Mouse (Mus musculus) neural tube, embryonic 13.5 days (tissue): ENCODE results near the gene Jup. TPM values are rescaled to one million over a fixed set of nuclear protein-coding genes. Genes with fewer than 3 reads are reported as not detected.

Experiments
- ATAC-seq: fragments of 200-750 bp; cut with Nextera tagmentation; 2 replicates; pipeline ENCODE4 v1.8.0; 2017; ENCODE audit warnings: low read depth, mild to moderate bottlenecking, moderate TSS enrichment, moderate library complexity
- H3K27ac ChIP-seq: fragments of 300-500 bp; sonication (generic); replicated peaks from 2 replicates; pipeline ENCODE4 v1.5.1; 2015; ENCODE audit warnings: moderate library complexity, mild to moderate bottlenecking, inconsistent platforms
- H3K27me3 ChIP-seq: fragments of 300-500 bp; sonication (generic); 2 replicates; pipeline ENCODE4 v1.6.1; 2015; ENCODE audit warnings: mild to moderate bottlenecking, inconsistent platforms
- H3K36me3 ChIP-seq: fragments of 300-500 bp; sonication (generic); 2 replicates; pipeline ENCODE4 v1.6.1; 2015; ENCODE audit warnings: mild to moderate bottlenecking, inconsistent platforms
- H3K4me1 ChIP-seq: fragments of 300-500 bp; sonication (generic); replicated peaks from 2 replicates; pipeline ENCODE4 v1.6.1; 2015; ENCODE audit warnings: inconsistent platforms
- H3K4me2 ChIP-seq: fragments of 300-500 bp; sonication (generic); 2 replicates; pipeline ENCODE4 v1.6.1; 2015; ENCODE audit warnings: inconsistent platforms, mild to moderate bottlenecking, moderate library complexity
- H3K4me3 ChIP-seq: fragments of 300-500 bp; sonication (generic); 2 replicates; pipeline ENCODE4 v1.5.1; 2015; ENCODE audit warnings: mild to moderate bottlenecking, inconsistent platforms
- H3K9ac ChIP-seq: fragments of 300-500 bp; sonication (generic); 2 replicates; pipeline ENCODE4 v1.6.1; 2015; ENCODE audit warnings: moderate library complexity, mild to moderate bottlenecking, inconsistent platforms
- H3K9me3 ChIP-seq: fragments of 300-500 bp; sonication (generic); 2 replicates; pipeline ENCODE4 v1.6.1; 2016; ENCODE audit warnings: inconsistent platforms
- WGBS: fragments of 180-500 bp; shearing (Covaris S2); methylation state at CpG from one replicate; pipeline ENCODE4 v1.1.7; 2015; 5-methylcytosine and 5-hydroxymethylcytosine counted together
- polyA plus RNA-seq: library from polyadenylated mRNA; unstranded; fragments of >200 nt; fragmentation: Nextera tagmentation; extraction: Ambion mirVana; gene quantifications from 2 replicates; pipeline ENCODE4 v1.2.1, GENCODE M21; 2015

Gene Jup
- polyA plus RNA-seq, 1 experiment from 2014 or later: 94.4 TPM

- H3K27ac ChIP-seq: no peak overlapping the region
- 0 out of 2 replicates have a peak, but pooled peaks cover 3% of the 10 kb centered on the region for H3K4me1 ChIP-seq
- 90% methylated on average over 7 of the region's 7 CpGs for WGBS
- H3K27me3 ChIP-seq: no peaks in the 10 kb centered on the region
- H3K9ac ChIP-seq: no peak overlapping the region
- H3K9me3 ChIP-seq: no peaks in the 10 kb centered on the region
- H3K4me2 ChIP-seq: no peak overlapping the region
- no peak overlapping the region for H3K4me3 ChIP-seq
- H3K36me3 ChIP-seq: peaks cover 5% of the 10 kb centered on the region; the same call in 1 of the 2 replicates
- ATAC-seq: no peak
These were observed 26.3 kb upstream of the Jup start for GRCm38 (mm10) chr11:100423836-100424235.

- Histone ChIP-seq H3K9ac (no peak overlapping the region), H3K27ac (no peak overlapping the region), H3K4me2 (no peak overlapping the region), H3K9me3 (no peaks in the 10 kb centered on the region), H3K4me3 (no peak overlapping the region), H3K27me3 (peaks cover 5% of the 10 kb centered on the region), H3K36me3 (0 out of 2 replicates have a peak, but pooled peaks cover 3% of the 10 kb centered on the region), H3K4me1 (no peaks in the 10 kb centered on the region)
- no peak for ATAC-seq
- 55% methylated on average over 8 of the region's 8 CpGs for WGBS
These were observed 24.0 kb upstream of the Jup start for GRCm38 (mm10) chr11:100421537-100421936.

GRCm38 (mm10) chr11:100414914-100415822, 17.6 kb upstream of the Jup start, which contains the start of gene Fkbp10:
Gene Fkbp10 (plus strand): TSS chr11:100415697.
- H3K4me3 ChIP-seq: peak within 1 kb of the TSS; percentile 63
- peak within 1 kb of the TSS; percentile 79 for H3K9ac ChIP-seq
- H3K4me1 ChIP-seq: peaks cover 41% of the 10 kb centered on the region
- peaks cover 32% of the 10 kb centered on the region for H3K27me3 ChIP-seq
- 1% methylated on average over 31 of the region's 31 CpGs for WGBS
- H3K36me3 ChIP-seq: no peaks in the 10 kb centered on the region
- ATAC-seq: peak; percentile 41
- no peaks in the 10 kb centered on the region for H3K9me3 ChIP-seq
- H3K27ac ChIP-seq: peak within 1 kb of the TSS; percentile 79
- peak within 1 kb of the TSS; percentile 65 for H3K4me2 ChIP-seq

GRCm38 (mm10) chr11:100414021-100414913, 16.7 kb upstream of the Jup start, which contains the start of gene P3h4:
Gene P3h4 (minus strand): TSS chr11:100414836.
- peak within 1 kb of the TSS; percentile 79 for H3K27ac ChIP-seq
- H3K27me3 ChIP-seq: peaks cover 32% of the 10 kb centered on the region
- H3K4me1 ChIP-seq: peaks cover 41% of the 10 kb centered on the region
- H3K36me3 ChIP-seq: no peaks in the 10 kb centered on the region
- peak within 1 kb of the TSS; percentile 63 for H3K4me3 ChIP-seq
- 1% methylated on average over 93 of the region's 93 CpGs for WGBS
- H3K9ac ChIP-seq: peak within 1 kb of the TSS; percentile 79
- ATAC-seq: peak; percentile 95
- peak within 1 kb of the TSS; percentile 65 for H3K4me2 ChIP-seq
- H3K9me3 ChIP-seq: no peaks in the 10 kb centered on the region

- peaks cover 32% of the 10 kb centered on the region for H3K27me3 ChIP-seq
- H3K4me1 ChIP-seq: peaks cover 41% of the 10 kb centered on the region
- no peak for ATAC-seq
- H3K27ac ChIP-seq: 0 out of 2 replicates have a peak overlapping the region, but pooled peaks have one; percentile 79
- peak overlapping the region; percentile 65 for H3K4me2 ChIP-seq
- peak overlapping the region; percentile 63 for H3K4me3 ChIP-seq
- peak overlapping the region; percentile 79 for H3K9ac ChIP-seq
- H3K9me3 ChIP-seq: no peaks in the 10 kb centered on the region
- 78% methylated on average over 11 of the region's 11 CpGs for WGBS
- H3K36me3 ChIP-seq: no peaks in the 10 kb centered on the region
These were observed 16.0 kb upstream of the Jup start for GRCm38 (mm10) chr11:100413541-100413940.

GRCm38 (mm10) chr11:100411736-100412135, 14.2 kb upstream of the Jup start:
- Histone ChIP-seq H3K27me3 (peaks cover 29% of the 10 kb centered on the region), H3K9ac (0 out of 2 replicates have a peak overlapping the region, but pooled peaks have one; percentile 17), H3K4me1 (peaks cover 41% of the 10 kb centered on the region), H3K27ac (no peak overlapping the region), H3K4me2 (no peak overlapping the region), H3K36me3 (no peaks in the 10 kb centered on the region), H3K4me3 (no peak overlapping the region), H3K9me3 (no peaks in the 10 kb centered on the region)
- no peak for ATAC-seq
- 73% methylated on average over 11 of the region's 11 CpGs for WGBS

GRCm38 (mm10) chr11:100409686-100410085, 12.1 kb upstream of the Jup start:
- H3K9ac ChIP-seq: peak overlapping the region; percentile 13; the same call in 1 of the 2 replicates
- 81% methylated on average over 3 of the region's 3 CpGs for WGBS
- peaks cover 31% of the 10 kb centered on the region for H3K4me1 ChIP-seq
- peaks cover 9% of the 10 kb centered on the region for H3K27me3 ChIP-seq
- no peak overlapping the region for H3K27ac ChIP-seq
- H3K36me3 ChIP-seq: no peaks in the 10 kb centered on the region
- H3K4me2 ChIP-seq: no peak overlapping the region
- no peak overlapping the region for H3K4me3 ChIP-seq
- no peaks in the 10 kb centered on the region for H3K9me3 ChIP-seq
- no peak for ATAC-seq

GRCm38 (mm10) chr11:100408835-100409462, 11.4 kb upstream of the Jup start:
- H3K9me3 ChIP-seq: no peaks in the 10 kb centered on the region
- 91% methylated on average over 12 of the region's 12 CpGs for WGBS
- no peak for ATAC-seq
- H3K36me3 ChIP-seq: no peaks in the 10 kb centered on the region
- no peak overlapping the region for H3K4me2 ChIP-seq
- no peak overlapping the region for H3K4me3 ChIP-seq
- peaks cover 24% of the 10 kb centered on the region for H3K4me1 ChIP-seq
- peaks cover 9% of the 10 kb centered on the region for H3K27me3 ChIP-seq
- H3K27ac ChIP-seq: no peak overlapping the region
- H3K9ac ChIP-seq: no peak overlapping the region

GRCm38 (mm10) chr11:100408076-100408834, 10.7 kb upstream of the Jup start:
- WGBS: 43% methylated on average over 10 of the region's 10 CpGs
- H3K9ac ChIP-seq: no peak overlapping the region
- peaks cover 2% of the 10 kb centered on the region; the same call in 1 of the 2 replicates for H3K27me3 ChIP-seq
- no peaks in the 10 kb centered on the region for H3K36me3 ChIP-seq
- ATAC-seq: no peak
- no peak overlapping the region for H3K4me2 ChIP-seq
- H3K9me3 ChIP-seq: no peaks in the 10 kb centered on the region
- H3K4me1 ChIP-seq: peaks cover 18% of the 10 kb centered on the region
- no peak overlapping the region for H3K27ac ChIP-seq
- H3K4me3 ChIP-seq: no peak overlapping the region

GRCm38 (mm10) chr11:100406995-100407705, 9.6 kb upstream of the Jup start:
- WGBS: 78% methylated on average over 5 of the region's 5 CpGs
- Histone ChIP-seq H3K36me3 (no peaks in the 10 kb centered on the region), H3K27me3 (no peaks in the 10 kb centered on the region), H3K4me1 (peaks cover 10% of the 10 kb centered on the region; the same call in 1 of the 2 replicates), H3K4me2 (no peak overlapping the region), H3K4me3 (no peak overlapping the region), H3K27ac (no peak overlapping the region), H3K9me3 (no peaks in the 10 kb centered on the region), H3K9ac (no peak overlapping the region)
- ATAC-seq: no peak
